Mouse (Mus musculus): ENCODE measurements around the gene Anks1b. TPM values are rescaled to one million over a fixed set of nuclear protein-coding genes. Genes with fewer than 3 reads are reported as not detected.
A peak's percentile ranks its signal among the peaks of the same experiment; 100 is the strongest.
"Not testable (repeated sequence)": the region's sequence is repeated elsewhere in the genome, so short reads cannot be mapped to it uniquely, and the experiment has no call there.

Anks1b gene
- total RNA-seq, 1 experiment from 2014 or later = not detected

GRCm38 (mm10) chr10:90617664-90618296 lies 744.5 kb downstream of the Anks1b start:
- ATAC-seq (replicated peaks; ENCODE audit: low read depth, poor library complexity, severe bottlenecking) = no peak

DNA sequence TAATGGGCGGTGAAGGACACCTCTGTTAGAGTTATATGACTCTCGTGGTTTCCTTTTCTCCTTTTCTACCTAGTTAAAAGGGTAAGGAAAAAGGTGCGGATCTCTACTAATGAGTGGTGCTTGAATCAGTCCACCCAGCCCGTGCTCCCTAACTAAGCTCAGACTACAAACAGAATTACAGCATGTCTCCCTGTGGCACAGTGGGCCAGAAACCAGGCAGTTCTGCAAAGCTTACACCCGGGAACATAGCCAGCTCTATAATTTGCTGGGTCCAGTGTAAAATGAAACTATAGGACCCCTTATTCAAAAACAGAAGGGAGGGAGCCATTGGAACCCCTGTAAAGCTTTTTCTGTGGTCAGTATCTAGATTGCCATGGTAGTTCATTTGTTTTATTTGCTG lies 754.2 kb downstream of the Anks1b start:
- no peak for ATAC-seq (replicated peaks; ENCODE audit: low read depth, poor library complexity, severe bottlenecking)

- no peak for ATAC-seq (replicated peaks; ENCODE audit: low read depth, poor library complexity, severe bottlenecking)
Observed at GRCm38 (mm10) chr10:90630099-90630698, 756.9 kb downstream of the Anks1b start.

GRCm38 (mm10) chr10:90630794-90631193 lies 757.5 kb downstream of the Anks1b start:
- not testable (repeated sequence) for ATAC-seq (replicated peaks; ENCODE audit: low read depth, poor library complexity, severe bottlenecking)

DNA sequence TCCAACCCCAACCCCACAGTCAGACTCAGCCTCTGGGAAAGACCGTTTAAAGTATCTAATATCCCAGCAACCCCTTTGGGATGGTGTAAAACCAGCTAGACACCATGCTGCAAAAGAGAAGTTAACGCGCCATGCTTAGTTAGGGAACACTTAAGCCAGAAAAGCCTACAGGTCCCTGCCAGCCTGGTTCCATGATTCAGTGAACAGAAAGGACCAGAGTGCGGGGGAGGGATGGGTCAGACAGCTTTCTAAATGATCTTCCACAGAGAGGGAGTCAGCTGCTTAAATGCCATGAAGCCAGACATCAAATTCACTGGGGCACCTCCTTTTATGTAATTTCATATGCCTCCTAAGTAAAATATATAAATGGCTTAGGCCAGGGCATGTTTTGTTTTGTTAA lies 764.0 kb downstream of the Anks1b start:
- no peak for ATAC-seq (replicated peaks; ENCODE audit: low read depth, poor library complexity, severe bottlenecking)

DNA sequence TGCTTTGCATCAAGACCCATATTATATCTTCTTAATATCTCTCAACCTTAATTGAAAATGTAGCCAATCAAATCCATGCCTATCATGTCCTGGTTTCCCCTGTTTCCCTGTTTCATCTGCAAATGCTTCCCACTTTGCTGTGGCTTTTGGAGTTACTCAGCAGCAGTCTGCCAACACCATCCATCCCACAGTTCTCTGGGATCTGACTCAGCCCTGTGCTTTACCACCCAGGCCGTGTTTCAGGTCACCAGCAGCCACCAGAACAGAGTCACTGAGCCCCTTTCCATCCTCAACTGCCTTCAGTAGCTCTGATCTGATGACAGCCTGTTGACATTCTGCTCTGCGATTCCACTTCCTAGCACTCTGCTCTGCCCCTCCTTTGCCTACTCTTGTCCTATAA lies 776.4 kb downstream of the Anks1b start:
- ATAC-seq (replicated peaks; ENCODE audit: low read depth, poor library complexity, severe bottlenecking) = no peak

DNA sequence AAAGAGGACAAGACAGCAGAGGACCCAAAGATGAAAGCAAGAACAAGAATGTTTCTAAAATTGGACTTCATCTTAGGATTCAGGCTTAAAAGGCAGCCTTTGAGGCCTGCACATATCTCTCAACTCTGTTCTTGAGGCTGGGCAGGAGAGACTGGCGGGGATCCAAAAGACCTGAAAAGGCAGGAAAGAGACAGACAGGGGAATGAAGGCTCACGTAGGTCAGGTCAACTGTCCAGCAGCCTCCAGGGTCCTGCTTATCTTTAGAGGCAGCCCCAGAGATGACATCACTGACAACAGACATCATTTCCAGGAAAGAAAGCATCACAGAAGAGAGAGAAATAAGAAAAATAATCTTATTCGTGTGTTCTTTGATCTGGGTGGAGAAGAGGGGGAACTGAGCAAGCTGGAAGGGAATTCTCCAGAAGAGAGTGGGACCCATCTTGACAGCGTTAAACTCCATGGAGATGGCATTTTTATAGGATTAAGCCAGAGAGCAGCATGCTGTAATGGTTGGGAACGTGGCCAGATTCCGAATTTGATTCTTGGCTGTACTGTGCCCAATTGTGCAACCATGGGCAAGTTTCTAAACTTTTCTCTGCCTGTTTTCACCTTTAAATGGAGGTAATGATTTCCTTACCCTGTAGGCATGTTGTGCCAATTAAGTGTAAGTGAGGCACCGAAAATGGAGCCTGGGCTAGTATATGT lies 784.3 kb downstream of the Anks1b start:
- ATAC-seq (replicated peaks; ENCODE audit: low read depth, poor library complexity, severe bottlenecking) = no peak

DNA sequence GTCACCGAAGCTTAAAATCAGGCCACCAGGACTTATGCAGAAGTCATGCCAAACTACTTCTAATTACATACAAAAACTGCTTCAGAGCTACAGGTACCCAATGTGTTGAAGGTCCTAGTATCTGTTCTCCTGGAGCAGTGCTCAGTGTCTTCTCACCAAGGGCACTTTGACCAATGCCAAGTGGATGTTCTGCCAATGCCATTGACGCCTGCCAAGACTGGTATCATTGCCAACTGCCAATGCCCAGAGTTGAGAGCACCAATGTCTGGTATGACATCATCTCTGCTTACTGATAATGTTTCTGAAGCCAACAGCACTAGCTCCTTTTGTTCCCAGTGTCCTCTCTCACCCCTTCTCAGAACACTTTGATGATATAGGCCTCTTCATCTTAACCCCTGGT lies 793.4 kb downstream of the Anks1b start:
- no peak for ATAC-seq (replicated peaks; ENCODE audit: low read depth, poor library complexity, severe bottlenecking)

DNA sequence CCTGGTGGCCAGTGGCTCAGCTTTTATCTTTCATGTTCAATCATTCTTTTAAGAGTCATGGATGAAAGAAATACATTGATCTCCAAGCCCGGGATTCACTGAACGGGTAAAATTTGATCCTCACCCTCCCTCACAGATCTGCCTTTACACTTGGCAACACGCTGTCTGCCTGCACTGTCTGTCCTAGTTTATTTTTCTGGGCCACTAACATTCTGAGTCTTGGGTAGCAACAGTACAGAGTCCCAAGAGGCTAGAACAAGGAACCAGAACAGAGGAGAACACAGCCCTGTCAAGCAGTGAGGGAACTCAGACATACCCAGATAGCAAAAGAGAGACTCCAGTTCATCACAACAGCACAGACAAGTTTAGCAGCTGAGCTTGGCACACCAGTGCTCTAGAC lies 797.0 kb downstream of the Anks1b start:
- no peak for ATAC-seq (replicated peaks; ENCODE audit: low read depth, poor library complexity, severe bottlenecking)

DNA sequence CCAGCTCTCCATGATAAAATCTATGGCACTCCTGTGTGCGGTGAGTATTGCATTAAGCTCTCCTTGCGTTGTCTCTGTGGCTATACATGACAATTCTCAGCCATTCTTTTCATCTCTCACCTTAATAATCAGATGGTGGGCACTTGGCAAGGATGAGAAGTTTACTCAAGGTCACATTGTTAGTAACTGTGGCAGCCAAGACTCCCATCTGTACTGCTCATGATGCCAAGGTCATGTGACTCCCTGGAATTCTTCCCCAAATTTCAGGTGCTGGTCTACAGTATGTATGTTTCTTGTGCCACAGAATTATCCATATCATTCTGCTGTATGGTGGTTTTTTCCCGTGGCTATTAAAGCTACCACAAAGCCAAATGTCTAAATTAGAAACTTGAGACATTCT lies 798.8 kb downstream of the Anks1b start:
- ATAC-seq (replicated peaks; ENCODE audit: low read depth, poor library complexity, severe bottlenecking) = no peak

- no peak for ATAC-seq (replicated peaks; ENCODE audit: low read depth, poor library complexity, severe bottlenecking)
Observed at GRCm38 (mm10) chr10:90674362-90674761, 801.1 kb downstream of the Anks1b start.

- ATAC-seq (replicated peaks; ENCODE audit: low read depth, poor library complexity, severe bottlenecking) = no peak
Observed at GRCm38 (mm10) chr10:90677421-90677820, 804.1 kb downstream of the Anks1b start.

DNA sequence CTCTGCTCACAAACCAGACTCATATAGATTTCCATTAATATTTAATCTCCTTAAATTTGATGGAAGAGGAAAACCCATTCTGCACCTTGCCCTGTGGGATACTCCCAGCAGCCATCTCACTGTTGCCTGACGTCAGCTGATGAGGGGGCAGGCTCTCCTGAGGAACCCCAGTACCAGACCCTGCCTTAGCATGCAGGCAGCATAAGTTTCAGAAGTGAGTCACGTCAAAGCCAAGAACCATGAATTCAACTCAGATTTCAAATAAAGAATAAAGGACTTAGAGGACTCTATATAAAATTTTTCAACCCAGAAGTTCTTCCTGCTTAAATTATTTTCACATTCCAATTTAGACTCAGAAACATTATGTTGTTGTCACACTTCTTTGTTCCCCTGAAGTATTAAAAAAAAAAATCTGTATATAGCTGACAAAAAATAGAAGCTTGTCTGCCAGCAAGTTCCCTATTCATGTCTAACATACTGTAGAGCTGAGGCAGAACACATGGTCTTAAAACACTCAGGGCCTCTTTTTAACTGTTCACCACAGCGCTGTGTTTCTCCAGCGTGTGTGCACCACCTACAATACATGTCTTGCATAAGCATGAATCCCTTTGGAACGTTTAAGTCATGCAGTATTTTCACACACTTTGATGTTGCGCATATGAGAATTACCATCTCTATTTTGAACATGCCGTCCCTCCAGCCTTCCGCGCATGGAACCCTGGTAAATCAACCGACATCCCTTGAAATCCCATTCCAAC lies 806.6 kb downstream of the Anks1b start:
- ATAC-seq (replicated peaks; ENCODE audit: low read depth, poor library complexity, severe bottlenecking) = no peak

GRCm38 (mm10) chr10:90683813-90684212 lies 810.5 kb downstream of the Anks1b start:
- no peak for ATAC-seq (replicated peaks; ENCODE audit: low read depth, poor library complexity, severe bottlenecking)

DNA sequence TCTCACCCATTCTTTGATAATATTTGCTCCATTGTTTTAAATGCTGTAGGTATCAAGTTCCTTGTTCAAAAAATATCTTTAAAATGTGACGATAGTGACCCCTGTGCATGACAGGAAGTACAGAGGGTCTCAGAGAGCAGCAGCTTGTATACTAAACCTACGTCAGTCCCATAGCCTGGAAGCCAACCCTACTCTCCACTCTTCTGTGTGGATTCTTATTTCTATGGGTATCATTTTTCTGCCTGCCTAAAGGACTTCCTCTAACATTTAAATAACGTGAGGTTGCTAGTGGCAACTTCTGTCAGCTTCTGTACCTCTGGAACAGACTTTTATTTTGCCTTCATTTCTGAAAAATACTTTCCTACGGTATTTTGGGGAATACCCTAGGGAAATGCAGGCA lies 812.1 kb downstream of the Anks1b start:
- no peak for ATAC-seq (replicated peaks; ENCODE audit: low read depth, poor library complexity, severe bottlenecking)

DNA sequence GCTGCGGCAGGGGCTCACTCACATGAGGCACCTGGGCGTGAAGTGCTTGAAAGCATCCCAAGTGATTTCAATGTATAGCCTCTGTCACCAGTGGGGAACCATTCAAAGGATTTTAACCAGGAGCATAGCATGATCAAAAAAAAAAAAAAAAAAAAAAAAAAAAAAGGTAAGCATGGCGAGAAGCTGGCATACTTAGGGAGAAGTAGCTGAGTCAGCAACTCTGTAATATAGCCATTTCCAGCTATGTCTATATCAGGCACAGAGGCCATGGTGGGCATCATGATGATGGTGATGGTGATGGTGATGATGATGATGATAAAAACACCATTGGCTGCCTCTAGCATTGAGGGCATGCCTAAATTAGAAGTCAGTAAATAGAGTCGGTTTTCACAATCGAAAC lies 814.8 kb downstream of the Anks1b start:
- no peak for ATAC-seq (replicated peaks; ENCODE audit: low read depth, poor library complexity, severe bottlenecking)

DNA sequence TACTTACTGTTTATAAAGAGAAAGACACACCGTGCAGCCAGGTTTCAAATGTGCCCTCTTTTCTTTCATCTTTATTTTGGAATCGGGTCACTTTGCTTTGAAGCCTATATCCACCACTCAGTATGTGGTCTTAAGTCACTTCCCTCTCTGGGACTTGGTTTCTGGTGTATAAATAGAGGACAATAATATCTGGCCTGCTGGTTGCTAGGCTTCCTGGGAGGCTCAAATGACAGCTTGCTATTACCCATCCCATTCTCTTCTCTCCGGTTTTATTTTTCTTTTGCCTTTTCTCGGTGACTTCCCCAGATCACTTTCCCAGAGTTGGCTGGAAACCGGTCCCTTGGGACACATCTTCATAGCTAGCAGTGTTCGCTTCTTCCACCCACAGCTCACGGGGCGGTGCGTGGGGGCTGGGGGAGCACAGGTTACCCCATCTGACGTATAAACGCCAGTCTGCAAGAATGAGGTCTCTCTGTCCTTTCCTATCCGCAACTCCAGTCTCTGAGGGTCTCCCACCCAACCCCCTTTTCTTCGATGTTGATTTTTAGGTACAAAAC lies 815.5 kb downstream of the Anks1b start:
- no peak for ATAC-seq (replicated peaks; ENCODE audit: low read depth, poor library complexity, severe bottlenecking)

- peak; percentile 63 for ATAC-seq (replicated peaks; ENCODE audit: low read depth, poor library complexity, severe bottlenecking)
Observed at GRCm38 (mm10) chr10:90689854-90690513, 816.7 kb downstream of the Anks1b start.

DNA sequence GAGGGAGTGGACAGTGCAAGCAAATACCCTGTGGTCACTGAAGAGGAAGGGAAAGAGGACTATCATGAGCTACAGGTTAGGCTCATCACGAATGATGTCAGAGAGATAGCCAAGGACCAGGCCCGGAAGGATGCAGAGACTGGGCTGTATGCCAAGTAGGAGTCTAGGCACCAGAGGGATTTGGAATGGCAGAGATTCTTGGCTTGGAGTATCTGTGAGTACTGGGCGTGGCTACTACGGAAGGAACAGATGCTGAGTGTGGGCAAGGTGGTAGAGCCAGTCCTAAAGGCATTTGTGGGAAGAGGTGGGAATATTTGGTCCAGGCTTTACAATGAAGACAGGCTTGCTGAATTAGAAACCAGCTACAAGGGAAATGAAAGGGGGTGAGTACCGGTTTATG lies 823.4 kb downstream of the Anks1b start:
- ATAC-seq (replicated peaks; ENCODE audit: low read depth, poor library complexity, severe bottlenecking) = no peak

DNA sequence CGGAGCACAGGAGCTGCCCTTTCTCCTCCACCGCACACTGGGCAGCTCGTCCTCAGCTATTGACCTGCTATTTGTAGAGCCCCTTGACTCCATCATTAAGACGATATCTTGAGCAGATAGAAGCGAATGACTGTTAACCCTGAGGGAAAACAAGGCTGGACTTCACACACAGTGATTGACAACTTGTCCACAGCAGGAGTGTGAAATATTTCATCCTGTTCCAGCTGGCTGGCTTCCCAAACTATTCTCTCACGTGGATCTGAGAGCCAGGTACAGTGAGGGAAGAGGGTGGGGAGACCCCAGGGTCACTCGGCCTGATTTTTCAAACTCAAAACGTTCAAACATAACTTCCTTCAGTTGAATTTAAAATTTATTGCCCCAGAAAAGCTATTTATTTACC lies 824.1 kb downstream of the Anks1b start:
- ATAC-seq (replicated peaks; ENCODE audit: low read depth, poor library complexity, severe bottlenecking) = no peak

All from common myeloid progenitor, adult 5-6 weeks (primary cell).